16 mouse cellular contexts compared by ENCODE assay signal in genomic region chr13:119432041-119432440, GRCm38 (mm10). TPM values are rescaled to one million over a fixed set of nuclear protein-coding genes. Genes with fewer than 3 reads are reported as not detected.
DNase-seq lines count a peak whose midpoint lies in the region; ATAC-seq lines count a peak whose summit lies in the region.
"Had no signal": no experiment of that assay in that cellular context is flagged by ENCODE, and none has a peak within 500 bp of the region (broad histone marks: within the 10 kb centered on the region; RNA-seq: fewer than 3 reads in every experiment).

No protein-coding gene starts in this region.

- DNase-seq in forebrain, embryonic 11.5 days (ENCODE audit: low spot score), result no peak
- DNase-seq in kidney, postnatal 14 days, result peak; percentile 30
- DNase-seq in kidney, postnatal 4 days, result no peak
- peak; percentile 78 for DNase-seq in lung, postnatal 36 days
- no peak for DNase-seq in thymus, postnatal 4 days
- DNase-seq: adrenal gland, postnatal 14 days; B cell, adult 2 months; cerebellum, postnatal 10 days; heart, adult 2 months; heart, postnatal 14 days; kidney, postnatal 25 days; layer of hippocampus, postnatal 36 days had no signal

- peaks cover 29% of the 10 kb centered on the region for H3K4me1 ChIP-seq in forebrain, embryonic 12.5 days
- no peaks in the 10 kb centered on the region; the same call in 1 of the 2 replicates for H3K4me1 ChIP-seq in forebrain, embryonic 11.5 days (replicated peaks; ENCODE audit: control insufficient read depth, insufficient read depth, low read length)
- H3K4me1 ChIP-seq in neural tube, embryonic 13.5 days (replicated peaks), result peaks cover 30% of the 10 kb centered on the region
- H3K4me1 ChIP-seq in neural tube, embryonic 15.5 days, result peaks cover 32% of the 10 kb centered on the region

- peak overlapping the region; percentile 69; the same call in 1 of the 2 replicates for H3K4me2 ChIP-seq in forebrain, embryonic 12.5 days
- no peak overlapping the region for H3K4me2 ChIP-seq in forebrain, embryonic 11.5 days (ENCODE audit: low read depth, low read length, severe bottlenecking)
- peak overlapping the region; percentile 65; the same call in 1 of the 2 replicates for H3K4me2 ChIP-seq in neural tube, embryonic 13.5 days
- no peak overlapping the region for H3K4me2 ChIP-seq in neural tube, embryonic 15.5 days

- peaks cover 19% of the 10 kb centered on the region; the same call in 1 of the 2 replicates for H3K36me3 ChIP-seq in forebrain, embryonic 12.5 days (replicated peaks)
- no peaks in the 10 kb centered on the region for H3K36me3 ChIP-seq in forebrain, embryonic 11.5 days (ENCODE audit: control insufficient read depth, insufficient read depth, low read length)
- H3K36me3 ChIP-seq in neural tube, embryonic 13.5 days, result peaks cover 16% of the 10 kb centered on the region; the same call in 1 of the 2 replicates
- H3K36me3 ChIP-seq in neural tube, embryonic 15.5 days, result peaks cover 9% of the 10 kb centered on the region

- H3K27me3 ChIP-seq in forebrain, embryonic 12.5 days, result no peaks in the 10 kb centered on the region
- no peaks in the 10 kb centered on the region for H3K27me3 ChIP-seq in forebrain, embryonic 11.5 days (ENCODE audit: control insufficient read depth, insufficient read depth, low read length)
- no peaks in the 10 kb centered on the region for H3K27me3 ChIP-seq in neural tube, embryonic 13.5 days
- no peaks in the 10 kb centered on the region for H3K27me3 ChIP-seq in neural tube, embryonic 15.5 days (replicated peaks)

- H3K9ac ChIP-seq in forebrain, embryonic 12.5 days, result no peak overlapping the region
- H3K9ac ChIP-seq in forebrain, embryonic 11.5 days (ENCODE audit: low read length), result no peak overlapping the region
- no peak overlapping the region for H3K9ac ChIP-seq in neural tube, embryonic 13.5 days
- no peak overlapping the region for H3K9ac ChIP-seq in neural tube, embryonic 15.5 days (replicated peaks)

- 94% methylated on average over 1 of the region's 1 CpGs for WGBS in forebrain, embryonic 12.5 days
- 94% methylated on average over 1 of the region's 1 CpGs for WGBS in forebrain, embryonic 11.5 days
- 85% methylated on average over 1 of the region's 1 CpGs for WGBS in neural tube, embryonic 13.5 days
- 81% methylated on average over 1 of the region's 1 CpGs for WGBS in neural tube, embryonic 15.5 days

- ATAC-seq in forebrain, embryonic 12.5 days (ENCODE audit: low FRiP score), result no peak
- ATAC-seq in forebrain, embryonic 11.5 days (replicated peaks; ENCODE audit: low FRiP score), result no peak
- no peak for ATAC-seq in neural tube, embryonic 13.5 days (ENCODE audit: low read depth)
- no peak for ATAC-seq in neural tube, embryonic 15.5 days (ENCODE audit: low FRiP score)

- no peak overlapping the region for H3K27ac ChIP-seq in forebrain, embryonic 12.5 days
- no peak overlapping the region for H3K27ac ChIP-seq in forebrain, embryonic 11.5 days (ENCODE audit: low read depth, low read length)
- no peak overlapping the region for H3K27ac ChIP-seq in neural tube, embryonic 13.5 days (replicated peaks)
- no peak overlapping the region for H3K27ac ChIP-seq in neural tube, embryonic 15.5 days (replicated peaks)
- H3K27ac ChIP-seq: heart, adult 2 months; macrophage had no signal

- no peak overlapping the region for H3K4me3 ChIP-seq in forebrain, embryonic 12.5 days (replicated peaks)
- H3K4me3 ChIP-seq in forebrain, embryonic 11.5 days (ENCODE audit: low read depth, low read length), result no peak overlapping the region
- no peak overlapping the region for H3K4me3 ChIP-seq in neural tube, embryonic 13.5 days
- H3K4me3 ChIP-seq in neural tube, embryonic 15.5 days (replicated peaks), result no peak overlapping the region
- H3K4me3 ChIP-seq: heart, adult 2 months had no signal

- H3K9me3 ChIP-seq in forebrain, embryonic 12.5 days, result no peaks in the 10 kb centered on the region
- H3K9me3 ChIP-seq in forebrain, embryonic 11.5 days (ENCODE audit: control insufficient read depth, low read length), result no peaks in the 10 kb centered on the region
- H3K9me3 ChIP-seq in neural tube, embryonic 13.5 days, result no peaks in the 10 kb centered on the region
- no peaks in the 10 kb centered on the region for H3K9me3 ChIP-seq in neural tube, embryonic 15.5 days (replicated peaks)

RNA-seq across cellular contexts. Expression of gene Paip1, which starts 3.6 kb away (rescaled TPM):
- 103 and 143 TPM in 2 replicates for polyA plus RNA-seq in forebrain, embryonic 12.5 days (2016; fragmentation: Nextera tagmentation; extraction: Ambion mirVana)
- polyA plus RNA-seq in forebrain, embryonic 11.5 days (2014; fragmentation: Nextera tagmentation; extraction: Ambion mirVana), result 117 and 128 TPM in 2 replicates
- polyA plus RNA-seq in neural tube, embryonic 13.5 days (2015; fragmentation: Nextera tagmentation; extraction: Ambion mirVana), result 172 and 179 TPM in 2 replicates
- polyA plus RNA-seq in neural tube, embryonic 15.5 days (2015; fragmentation: Nextera tagmentation; extraction: Ambion mirVana), result 135 and 154 TPM in 2 replicates

RNA-seq across cellular contexts. Expression of gene 4833420G17Rik, which starts 30.5 kb away (rescaled TPM):
- polyA plus RNA-seq in forebrain, embryonic 12.5 days (2016; fragmentation: Nextera tagmentation; extraction: Ambion mirVana), result 112 and 119 TPM in 2 replicates
- 81.3 and 90.4 TPM in 2 replicates for polyA plus RNA-seq in forebrain, embryonic 11.5 days (2014; fragmentation: Nextera tagmentation; extraction: Ambion mirVana)
- polyA plus RNA-seq in neural tube, embryonic 13.5 days (2015; fragmentation: Nextera tagmentation; extraction: Ambion mirVana), result 96.3 and 106 TPM in 2 replicates
- polyA plus RNA-seq in neural tube, embryonic 15.5 days (2015; fragmentation: Nextera tagmentation; extraction: Ambion mirVana), result 77.8 and 83.5 TPM in 2 replicates

RNA-seq across cellular contexts. Expression of gene Tmem267, which starts 55.8 kb away (rescaled TPM):
- 2.1 and 3.2 TPM in 2 replicates for polyA plus RNA-seq in forebrain, embryonic 12.5 days (2016; fragmentation: Nextera tagmentation; extraction: Ambion mirVana)
- 2.5 and 2.8 TPM in 2 replicates for polyA plus RNA-seq in forebrain, embryonic 11.5 days (2014; fragmentation: Nextera tagmentation; extraction: Ambion mirVana)
- 3.3 and 4.2 TPM in 2 replicates for polyA plus RNA-seq in neural tube, embryonic 13.5 days (2015; fragmentation: Nextera tagmentation; extraction: Ambion mirVana)
- polyA plus RNA-seq in neural tube, embryonic 15.5 days (2015; fragmentation: Nextera tagmentation; extraction: Ambion mirVana), result 3.2 and 5.0 TPM in 2 replicates

RNA-seq across cellular contexts. Expression of gene 3110070M22Rik, which starts 56.1 kb away (rescaled TPM):
- polyA plus RNA-seq in forebrain, embryonic 12.5 days (2016; fragmentation: Nextera tagmentation; extraction: Ambion mirVana), result 1.2 TPM in 2 replicates
- polyA plus RNA-seq in forebrain, embryonic 11.5 days (2014; fragmentation: Nextera tagmentation; extraction: Ambion mirVana), result 1.2 TPM in 2 replicates
- 1.4 and 1.7 TPM in 2 replicates for polyA plus RNA-seq in neural tube, embryonic 13.5 days (2015; fragmentation: Nextera tagmentation; extraction: Ambion mirVana)
- 1.5 and 2.0 TPM in 2 replicates for polyA plus RNA-seq in neural tube, embryonic 15.5 days (2015; fragmentation: Nextera tagmentation; extraction: Ambion mirVana)

Comparison
In these comparisons a context has a peak if more than half of its experiments do, and no peak if none do; other contexts are left out.
1. H3K4me2 ChIP-seq: peak in forebrain, embryonic 12.5 days (single experiment) and neural tube, embryonic 13.5 days (single experiment); none in forebrain, embryonic 11.5 days (single experiment) and neural tube, embryonic 15.5 days (single experiment).
2. DNase-seq: peak in kidney, postnatal 14 days (single experiment) and lung, postnatal 36 days (single experiment); none in forebrain, embryonic 11.5 days (single experiment), kidney, postnatal 4 days (0 of 2) and thymus, postnatal 4 days (single experiment).